Mouse (Mus musculus) left cerebral cortex, postnatal 10 days (tissue): ENCODE measurements around the gene BC055324. TPM values are rescaled to one million over a fixed set of nuclear protein-coding genes. Genes with fewer than 3 reads are reported as not detected.
"Not testable (repeated sequence)": the region's sequence is repeated elsewhere in the genome, so short reads cannot be mapped to it uniquely, and the experiment has no call there.

Source experiments
- DNase-seq, 2 experiments: peaks; one replicate each; pipeline ENCODE4 v3.0.0; 2021 to 2022; ENCODE audit warnings: low spot score in 2 of 2, mixed read lengths in 1 of 2; ENCODE audit errors: extremely low spot score in 1 of 2
- intact Hi-C: fragments of 180-260 bp; cut with DNase I; formaldehyde crosslinking; loops from one replicate; pipeline ENCODE4 v1.15.1; 2025
- total RNA-seq, 2 experiments: library from RNA; stranded (reverse); gene quantifications; 2 replicates each; pipeline ENCODE4 v1.2.3; 2021

The BC055324 gene
- total RNA-seq: 1 to 10 TPM; 1.9 to 2.0 TPM

DNA sequence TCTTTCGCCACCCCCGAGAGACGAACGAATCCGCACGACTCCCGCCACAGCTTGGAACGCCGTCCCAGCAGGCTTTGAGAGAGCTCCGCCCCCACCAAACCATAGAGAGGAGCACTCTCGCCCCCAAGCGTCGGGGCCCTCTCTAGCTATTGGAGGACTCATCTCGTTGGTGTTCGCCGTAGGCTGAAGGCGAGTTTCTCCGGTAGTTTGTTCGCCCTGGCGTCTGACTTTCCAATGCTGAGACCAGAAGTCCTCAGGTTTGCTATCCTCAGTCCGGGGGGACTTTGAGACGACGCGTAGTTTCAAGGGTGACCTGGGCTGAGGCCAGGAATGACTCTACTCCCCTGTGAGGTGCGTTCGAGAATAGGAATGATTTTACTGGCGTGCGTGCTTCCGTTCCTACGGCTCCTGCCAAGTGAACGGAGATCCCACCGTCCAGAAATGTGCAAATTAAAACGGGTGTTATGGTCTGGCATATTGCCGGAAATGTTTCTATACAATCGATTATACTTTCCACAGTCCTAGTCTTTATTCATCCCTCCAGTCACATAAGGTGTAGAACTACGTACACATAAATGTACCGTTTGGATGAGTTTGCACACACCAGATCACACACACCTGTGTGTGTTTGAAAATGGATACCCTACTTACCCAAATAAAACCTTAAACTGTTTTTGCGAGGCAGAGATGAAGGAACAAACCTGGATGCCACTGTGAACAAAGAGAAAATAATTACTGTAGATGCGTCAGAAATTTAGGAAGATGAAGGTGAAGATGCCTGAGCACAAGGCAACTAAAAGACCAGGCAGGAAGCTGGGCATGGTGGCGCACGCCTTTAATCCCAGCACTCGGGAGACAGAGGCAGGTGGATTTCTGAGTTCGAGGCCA, at the start of gene BC055324, which contains the start of gene Mettl18:
Gene BC055324, minus strand, starts transcription at position 76 of the 888 bp plus-strand sequence.
Gene Mettl18, plus strand, starts transcription at position 169 of the 888 bp plus-strand sequence.
- intact Hi-C loops: no loop called here

DNA sequence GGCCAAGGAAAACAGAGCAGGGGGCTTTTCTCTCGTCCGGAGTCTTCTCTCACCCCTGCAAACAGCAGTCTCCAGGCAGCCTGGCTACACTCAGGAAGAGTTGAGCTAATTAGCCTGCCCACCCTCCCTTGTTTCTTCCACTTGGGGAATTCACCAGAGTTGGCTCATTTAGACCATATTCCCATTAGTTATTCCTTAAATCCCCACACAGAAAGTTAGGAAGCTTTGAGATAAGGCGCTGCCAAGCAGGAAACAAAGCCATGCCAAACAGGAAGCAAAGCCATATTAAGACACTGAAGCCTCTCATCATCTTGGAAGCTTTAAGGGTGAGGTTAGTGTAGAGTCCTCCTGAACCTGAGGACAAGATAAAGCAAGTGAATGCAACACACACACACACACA, 49.0 kb upstream of the BC055324 start:
- intact Hi-C loops: no loop called here
- DNase-seq: no peak

More for the DNA sequence above, at the start of gene BC055324, which contains the start of gene Mettl18:
- peak; percentile 83 to 93 for DNase-seq

DNA sequence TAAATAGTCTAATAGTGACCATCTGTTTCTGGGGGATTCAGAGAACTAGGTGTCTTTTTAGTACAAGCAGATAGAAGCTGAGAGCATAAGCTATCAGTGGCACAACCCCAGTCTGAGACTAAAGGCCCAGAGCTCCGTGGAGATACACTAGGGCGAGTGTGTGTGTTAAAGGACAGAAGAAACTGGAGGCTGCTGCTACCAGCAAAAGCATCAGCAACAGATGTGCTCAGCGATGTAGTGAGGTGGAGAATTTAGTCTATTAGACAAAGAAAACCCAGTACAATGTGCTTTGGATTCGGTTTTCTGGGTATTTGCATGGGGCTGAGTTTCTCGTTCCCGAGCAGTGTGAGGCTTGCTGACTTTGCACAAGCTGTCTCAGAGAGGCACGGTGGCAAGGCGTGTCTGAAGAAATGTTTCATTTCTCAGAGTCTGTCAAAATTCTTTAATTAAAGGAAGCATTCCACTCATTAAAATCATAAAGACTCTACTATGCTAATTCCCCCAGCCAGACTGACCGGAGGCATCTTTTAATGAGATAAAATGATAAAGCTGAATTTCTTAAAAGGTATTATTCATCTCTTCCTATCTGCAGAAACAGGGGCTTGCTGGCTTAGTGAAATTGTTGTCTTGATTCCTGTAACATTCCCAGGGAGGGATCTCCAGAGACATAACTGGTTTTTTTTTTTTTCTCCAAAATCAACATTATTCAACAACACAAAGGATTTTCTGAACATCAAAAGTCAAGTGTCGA, 46.0 kb upstream of the BC055324 start:
- intact Hi-C loops: no loop called here
- DNase-seq: no peak

DNA sequence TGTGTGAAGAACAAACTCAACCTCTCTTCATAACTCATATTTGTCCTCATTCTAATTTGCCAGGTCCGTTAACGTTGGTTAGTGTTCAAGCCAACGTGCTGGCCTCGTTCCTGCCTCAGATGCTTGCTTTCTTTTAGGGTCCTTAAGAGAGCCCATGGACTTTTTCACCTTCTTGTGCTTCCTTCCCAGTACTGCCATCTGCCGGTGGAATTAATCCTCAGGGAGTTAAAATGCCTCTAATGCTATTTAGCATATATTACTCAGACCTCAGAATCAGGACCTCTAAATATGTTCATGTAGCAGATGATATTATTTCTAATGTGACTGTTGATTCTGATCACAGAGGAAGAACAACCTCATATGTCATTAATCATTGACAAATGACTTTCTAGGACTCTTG, 32.8 kb upstream of the BC055324 start:
- no peak for DNase-seq
- intact Hi-C loops: no loop called here

DNA sequence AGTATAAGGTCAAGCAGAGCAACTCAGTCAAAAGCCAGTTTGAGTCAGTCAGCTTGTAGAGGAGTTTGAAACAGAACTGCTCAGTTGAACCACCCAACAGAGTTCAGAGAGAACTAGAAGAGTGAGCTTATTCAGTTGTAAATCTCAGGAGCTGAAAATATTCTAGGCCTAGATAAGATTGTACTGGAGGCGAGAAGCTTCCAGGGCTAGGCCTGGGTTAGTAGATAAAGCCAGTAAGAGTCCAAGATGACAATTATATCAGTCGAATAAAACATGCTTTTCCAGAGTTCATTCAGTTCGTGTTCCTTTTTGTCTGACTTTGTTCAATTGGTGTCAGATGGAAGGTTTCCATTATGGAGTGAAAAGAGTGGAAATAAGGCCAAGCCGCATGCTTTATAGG, 31.1 kb upstream of the BC055324 start:
- no peak for DNase-seq
- intact Hi-C loops: no loop called here

DNA sequence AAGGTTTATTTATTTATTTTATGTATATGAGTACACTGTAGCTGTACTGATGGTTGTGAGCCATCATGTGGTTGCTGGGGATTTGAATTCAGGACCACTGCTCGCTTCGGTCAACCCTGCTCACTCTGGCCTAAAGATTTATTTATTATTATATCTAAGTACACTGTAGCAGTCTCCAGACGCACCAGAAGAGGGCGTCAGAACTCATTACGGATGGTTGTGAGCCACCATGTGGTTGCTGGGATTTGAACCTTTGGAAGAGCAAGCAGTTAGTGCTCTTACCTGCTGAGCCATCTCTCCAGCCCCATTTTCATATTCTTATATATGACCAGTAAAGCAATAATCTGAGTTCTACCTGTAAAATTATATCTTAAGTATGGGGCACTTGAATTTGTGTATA, 27.5 kb upstream of the BC055324 start:
- intact Hi-C loops: not testable (repeated sequence)

DNA sequence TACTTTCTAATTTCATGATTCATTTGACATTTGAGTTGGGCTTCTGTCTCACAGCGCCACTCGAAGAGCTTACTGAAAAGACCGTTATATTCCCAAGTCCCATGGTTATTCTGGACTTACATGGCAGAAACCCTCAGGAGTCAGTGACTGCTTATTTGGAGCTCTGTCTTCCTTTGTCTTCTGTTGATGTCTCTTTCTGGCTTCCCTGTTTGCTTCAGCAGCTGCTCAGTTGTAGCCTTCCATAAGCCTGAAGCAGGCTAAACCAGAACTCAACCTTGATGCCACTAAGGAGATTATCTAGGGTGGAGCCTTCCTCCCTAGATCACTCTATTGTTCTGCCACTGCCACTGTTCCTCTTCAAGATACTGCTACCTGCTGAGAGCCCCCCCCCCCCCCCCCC, 26.1 kb upstream of the BC055324 start:
- intact Hi-C loops, DNase-seq: not testable (repeated sequence)

More for the DNA sequence above, 27.5 kb upstream of the BC055324 start:
- DNase-seq: not testable (repeated sequence)

DNA sequence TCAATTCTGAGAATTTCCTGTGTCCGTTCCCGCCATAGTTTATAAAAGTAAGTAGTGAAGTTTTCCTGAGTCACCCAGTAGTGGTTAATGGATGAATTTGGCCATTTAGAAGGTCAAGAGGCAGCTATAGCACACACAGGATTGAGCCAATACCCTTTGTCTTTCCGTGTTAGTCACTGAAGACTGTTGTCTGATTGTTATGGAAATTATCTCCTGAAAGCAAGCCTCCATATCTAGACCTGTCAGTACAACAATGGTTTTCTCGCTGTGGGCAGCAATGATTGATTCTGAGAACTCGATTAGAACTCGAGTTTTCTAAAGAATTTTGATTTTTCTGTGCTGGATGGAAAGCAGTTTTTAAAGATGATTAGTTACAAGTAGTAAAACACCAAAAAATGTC, 25.2 kb upstream of the BC055324 start:
- intact Hi-C loops: no loop called here
- no peak for DNase-seq

DNA sequence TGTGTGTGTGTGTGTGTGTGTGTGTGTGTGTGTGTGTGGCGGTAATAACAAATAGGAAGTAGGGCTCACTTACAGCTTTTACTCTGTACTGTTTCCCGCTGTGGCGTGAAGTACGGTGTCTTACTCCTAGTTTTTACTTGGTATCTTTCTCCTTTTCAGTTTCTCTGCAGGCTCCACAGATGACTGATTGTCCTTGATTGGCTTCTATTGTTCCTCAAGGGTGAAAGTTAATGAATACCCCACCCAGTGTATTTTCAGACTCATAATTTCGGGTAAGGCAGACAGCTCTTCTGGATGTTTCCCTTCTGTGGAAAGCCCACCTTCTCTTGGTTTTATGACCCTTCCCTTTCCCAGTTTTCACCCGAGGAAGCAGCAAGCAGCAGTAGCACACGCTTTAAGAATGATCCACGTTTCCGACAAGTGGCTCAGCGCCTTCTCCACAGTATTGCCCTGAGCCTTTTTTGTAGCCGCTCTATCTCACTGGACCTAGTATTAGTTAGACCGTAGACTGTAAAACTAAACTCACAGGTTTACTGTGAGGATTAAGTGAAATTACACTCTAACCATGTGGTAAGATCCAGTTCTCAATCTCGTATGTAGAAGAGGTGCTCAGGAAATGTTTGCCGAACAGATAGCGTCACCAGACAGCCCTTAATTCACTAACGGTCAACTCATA, 23.8 kb upstream of the BC055324 start:
- DNase-seq: no peak
- intact Hi-C loops: no loop called here

DNA sequence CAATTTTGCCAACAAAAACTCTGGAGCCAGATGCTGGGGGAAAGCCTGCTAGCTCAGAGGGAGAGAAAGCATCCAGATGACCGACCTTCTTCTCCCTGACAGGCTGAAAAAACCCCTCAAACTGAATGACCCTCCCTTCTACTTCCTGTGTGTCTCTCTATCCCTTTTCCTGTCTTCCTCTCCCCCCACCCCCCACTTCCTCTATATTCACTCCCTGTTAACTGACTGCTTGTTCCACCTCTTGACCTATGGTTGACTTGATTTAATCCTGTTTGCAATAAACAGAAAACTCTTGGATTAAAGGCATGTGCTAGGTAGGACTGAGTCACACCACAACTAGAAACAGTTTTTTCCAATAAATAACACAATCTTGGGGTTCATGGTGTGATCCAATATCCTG, 20.0 kb upstream of the BC055324 start:
- intact Hi-C loops: no loop called here
- DNase-seq: no peak

DNA sequence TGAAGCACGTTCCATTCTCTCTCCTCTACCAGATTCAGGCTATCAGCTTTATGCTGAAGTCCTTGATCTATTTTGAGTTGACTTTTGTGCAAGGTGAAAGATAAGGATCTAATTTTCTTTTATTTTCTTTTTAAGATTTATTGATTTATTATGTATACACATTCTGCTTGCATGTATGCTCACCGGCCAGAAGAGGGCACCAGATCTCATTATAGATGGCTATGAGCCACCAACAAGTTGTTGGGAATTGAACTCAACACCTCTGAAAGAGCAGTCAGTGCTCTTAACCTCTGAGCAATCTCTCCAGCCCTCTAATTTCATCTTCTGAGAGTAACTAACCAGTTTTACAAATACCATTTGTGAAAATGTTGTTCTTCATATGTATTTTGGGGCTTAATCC, 14.6 kb upstream of the BC055324 start:
- intact Hi-C loops: loop anchor here (5.0 kb wide), 1 partner anchor 128 kb away; no protein-coding TSS in a partner anchor
- DNase-seq: peak in 1 of 2 experiments; percentile 28

DNA sequence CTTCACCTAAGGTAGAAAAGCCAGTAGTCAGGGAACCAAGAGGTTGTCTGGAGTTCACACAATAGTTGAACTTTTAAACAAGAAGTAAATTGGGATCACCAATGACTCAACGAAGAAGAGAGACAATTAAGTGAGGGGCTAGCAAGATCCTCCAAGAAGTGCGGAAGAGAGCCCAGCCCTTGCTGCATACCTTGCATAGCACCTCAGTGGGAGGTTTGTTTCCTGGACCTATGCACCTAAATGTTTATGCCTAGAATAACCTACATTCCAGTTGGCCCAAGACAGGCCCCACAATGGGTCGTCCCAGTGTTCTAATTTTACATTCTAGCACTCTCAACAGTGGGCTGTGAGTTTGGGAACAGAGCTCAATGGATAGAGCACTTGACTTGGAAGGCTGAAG, 9.7 kb upstream of the BC055324 start:
- no peak for DNase-seq
- intact Hi-C loops: no loop called here

DNA sequence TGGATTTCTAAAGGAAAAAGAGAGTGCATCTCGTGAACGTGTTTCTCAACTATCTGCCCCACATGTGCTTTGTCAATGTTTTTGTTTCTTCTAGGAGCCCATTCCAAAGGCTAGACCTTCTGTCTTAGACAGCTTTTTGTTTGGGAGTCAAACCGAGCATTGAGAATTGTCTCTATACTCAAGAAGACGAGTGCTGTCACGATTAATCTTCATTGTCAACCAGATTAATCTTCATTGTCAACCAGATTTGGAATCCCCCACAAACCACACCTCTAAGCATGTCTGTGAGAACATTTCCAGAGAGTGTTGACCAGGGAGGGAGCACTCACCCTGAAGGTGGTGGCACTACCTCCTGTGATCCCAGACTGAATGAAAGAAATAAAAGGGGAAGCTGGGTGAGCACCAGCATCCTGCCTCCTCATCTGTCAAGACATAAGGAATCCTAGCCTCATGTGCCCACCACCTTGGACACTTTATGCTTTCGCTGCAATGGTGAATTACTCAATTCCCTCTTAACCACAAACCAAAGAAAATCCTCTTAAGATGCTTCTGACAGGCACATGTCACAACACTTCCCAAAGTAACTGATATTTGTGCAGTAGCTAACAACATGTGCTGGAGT, 7.3 kb upstream of the BC055324 start:
- DNase-seq: no peak
- intact Hi-C loops: no loop called here

DNA sequence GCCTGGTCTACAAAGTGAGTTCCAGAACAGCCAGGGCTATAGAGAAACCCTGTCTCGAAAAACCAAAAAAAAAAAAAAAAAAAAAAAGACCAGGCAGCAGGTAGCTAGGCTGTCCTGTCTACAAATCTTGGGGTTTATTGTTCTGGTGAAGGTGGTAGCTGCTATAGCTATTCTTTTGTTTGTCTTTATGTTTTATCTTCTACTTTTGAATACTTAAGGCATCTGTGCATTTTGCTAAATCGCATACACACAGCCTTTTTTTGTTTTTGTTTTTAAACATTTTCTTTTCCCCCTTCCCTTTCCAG, 965 bp upstream of the BC055324 start:
- intact Hi-C loops: no loop called here
- no peak for DNase-seq

DNA sequence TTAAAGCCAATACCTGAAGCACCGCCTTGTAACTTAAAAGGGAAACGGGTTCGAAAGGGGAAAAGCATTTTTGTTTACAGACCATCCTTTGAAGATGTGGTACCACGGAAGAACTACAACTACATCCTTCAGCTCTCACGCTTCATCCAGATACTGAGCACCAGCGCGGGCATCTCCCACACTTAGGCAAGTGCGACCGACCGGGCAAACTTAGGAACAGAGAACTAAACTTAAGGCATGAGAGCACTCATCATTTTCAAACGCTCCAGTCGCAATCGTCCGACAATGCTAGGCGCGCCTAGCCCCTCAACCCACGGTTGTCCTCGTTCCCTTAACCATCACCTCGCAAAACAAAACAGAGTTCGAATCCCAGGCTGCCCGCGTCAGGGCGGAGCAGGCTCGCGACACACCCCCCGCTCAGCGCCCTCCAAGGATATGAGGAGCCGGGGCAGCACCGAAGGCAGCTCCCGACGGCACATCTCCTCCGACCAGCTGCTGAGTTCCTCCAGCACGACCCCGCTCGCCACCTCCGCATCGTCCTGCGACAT, 349 bp downstream of the BC055324 start:
- intact Hi-C loops: no loop called here
- DNase-seq: no peak

DNA sequence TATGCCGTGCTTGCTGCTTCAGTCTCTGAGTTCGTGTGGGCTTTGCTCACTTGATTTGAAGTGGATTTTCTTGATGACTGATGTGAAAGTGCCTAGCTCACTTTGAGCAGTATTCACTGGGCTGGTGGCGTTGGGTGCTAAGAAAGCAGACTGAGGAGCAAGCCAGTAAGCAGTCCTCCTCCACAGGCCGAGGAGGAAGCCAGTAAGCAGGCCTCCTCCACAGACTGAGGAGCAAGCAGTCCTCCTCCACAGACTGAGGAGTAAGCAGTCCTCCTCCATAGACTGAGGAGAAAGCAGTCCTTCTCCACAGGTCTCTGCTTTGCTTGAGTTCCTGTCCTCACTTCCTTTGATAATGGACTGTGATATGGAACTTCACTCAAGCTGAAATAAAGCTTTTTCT, 2.2 kb downstream of the BC055324 start:
- DNase-seq: no peak
- intact Hi-C loops: no loop called here

DNA sequence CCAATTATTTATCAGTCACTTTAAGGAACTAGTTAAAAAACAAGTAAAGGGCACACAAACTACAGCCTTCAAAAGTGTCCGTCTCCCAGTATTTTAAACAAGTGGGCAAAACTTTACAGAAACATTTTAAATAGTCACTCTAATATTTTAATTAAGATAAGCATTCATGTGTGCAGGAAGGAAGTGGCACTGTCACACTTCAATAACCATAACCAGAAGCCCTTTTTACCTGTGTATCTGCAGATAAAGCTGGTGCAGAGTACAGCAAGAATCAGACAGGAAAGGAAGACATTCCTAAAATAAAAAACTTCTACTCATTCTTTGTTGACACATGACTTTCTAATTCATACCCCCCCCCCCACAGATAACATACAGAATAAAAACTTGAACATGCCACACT, 18.1 kb downstream of the BC055324 start:
- intact Hi-C loops: no loop called here

DNA sequence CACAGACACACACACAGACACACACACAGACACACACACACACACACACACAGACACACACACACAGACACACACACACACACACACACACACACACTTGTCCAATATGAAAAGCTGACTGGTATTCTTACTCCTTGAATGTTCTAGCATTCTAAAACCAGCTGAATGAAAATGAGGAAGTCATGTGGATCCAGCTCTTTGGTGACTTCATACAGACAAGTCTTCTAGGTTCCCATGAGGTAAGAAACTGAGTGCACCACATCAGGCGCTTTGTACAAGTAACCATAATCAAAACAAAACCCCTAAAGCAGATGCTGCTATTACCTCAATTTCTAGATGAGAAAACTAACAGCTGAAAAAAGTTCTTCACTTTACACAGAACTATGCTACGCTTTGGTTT, 19.5 kb downstream of the BC055324 start:
- intact Hi-C loops: no loop called here
- no peak for DNase-seq

More for the DNA sequence above, 18.1 kb downstream of the BC055324 start:
- no peak for DNase-seq

DNA sequence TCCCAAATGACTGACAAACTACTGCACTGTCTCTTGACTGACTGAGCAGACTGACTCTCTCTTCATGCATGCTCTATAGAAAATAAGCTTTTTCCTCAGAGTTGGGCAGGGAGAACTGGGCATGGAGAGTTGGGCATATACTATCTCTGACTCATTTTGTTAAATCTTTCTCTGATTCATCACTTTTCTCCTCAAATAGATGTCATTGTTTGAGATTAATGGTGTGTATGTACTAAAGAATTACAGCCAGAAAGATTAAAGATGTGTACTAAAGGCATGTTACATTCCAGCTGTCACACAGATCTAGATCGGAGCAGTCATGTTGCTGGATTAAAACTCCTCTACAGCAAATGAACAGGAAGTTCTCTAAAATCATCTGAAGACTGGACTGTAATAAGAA, 20.1 kb downstream of the BC055324 start:
- intact Hi-C loops: no loop called here

More for the DNA sequence above, 20.1 kb downstream of the BC055324 start:
- no peak for DNase-seq
